Mouse (Mus musculus): ENCODE results near the gene B3glct. TPM values are rescaled to one million over a fixed set of nuclear protein-coding genes. Genes with fewer than 3 reads are reported as not detected.

The B3glct gene
- polyA plus RNA-seq, 1 experiment from 2014 or later: 16.0 TPM

GRCm38 (mm10) chr5:149679362-149679761, 1.3 kb downstream of the B3glct start:
- ATAC-seq (ENCODE audit: low FRiP score, low read depth): no peak
- H3K36me3 ChIP-seq: no peaks in the 10 kb centered on the region
- peak overlapping the region; percentile 95 for H3K4me2 ChIP-seq (replicated peaks)
- H3K4me3 ChIP-seq: peak overlapping the region; percentile 74
- H3K9me3 ChIP-seq: no peaks in the 10 kb centered on the region
- no peak overlapping the region for H3K27ac ChIP-seq (replicated peaks)
- peaks cover 6% of the 10 kb centered on the region; the same call in 1 of the 2 replicates for H3K4me1 ChIP-seq
- H3K27me3 ChIP-seq: peaks cover 10% of the 10 kb centered on the region
- 7% methylated on average over 12 of the region's 12 CpGs for WGBS
- H3K9ac ChIP-seq (replicated peaks): peak overlapping the region; percentile 73

GRCm38 (mm10) chr5:149679886-149680285, 1.9 kb downstream of the B3glct start:
- no peak overlapping the region for H3K9ac ChIP-seq (replicated peaks)
- ATAC-seq (ENCODE audit: low FRiP score, low read depth): no peak
- WGBS: 75% methylated on average over 7 of the region's 7 CpGs
- H3K4me2 ChIP-seq (replicated peaks): no peak overlapping the region
- no peak overlapping the region for H3K4me3 ChIP-seq
- H3K9me3 ChIP-seq: no peaks in the 10 kb centered on the region
- H3K27ac ChIP-seq (replicated peaks): no peak overlapping the region
- H3K27me3 ChIP-seq: peaks cover 10% of the 10 kb centered on the region
- peaks cover 6% of the 10 kb centered on the region; the same call in 1 of the 2 replicates for H3K4me1 ChIP-seq
- no peaks in the 10 kb centered on the region for H3K36me3 ChIP-seq

- Histone ChIP-seq H3K27me3 (peaks cover 10% of the 10 kb centered on the region), H3K9me3 (no peaks in the 10 kb centered on the region), H3K27ac (replicated peaks) (no peak overlapping the region), H3K4me2 (replicated peaks) (no peak overlapping the region), H3K36me3 (no peaks in the 10 kb centered on the region), H3K4me1 (peaks cover 6% of the 10 kb centered on the region; the same call in 1 of the 2 replicates), H3K4me3 (no peak overlapping the region), H3K9ac (replicated peaks) (no peak overlapping the region)
- no peak for ATAC-seq (ENCODE audit: low FRiP score, low read depth)
- WGBS: 83% methylated on average over 5 of the region's 5 CpGs
Measured at GRCm38 (mm10) chr5:149680946-149681345, 2.9 kb downstream of the B3glct start.

GRCm38 (mm10) chr5:149689860-149690259, 11.8 kb downstream of the B3glct start:
- ATAC-seq (ENCODE audit: low FRiP score, low read depth): no peak
- WGBS: 73% methylated on average over 5 of the region's 5 CpGs
- Histone ChIP-seq H3K27me3 (no peaks in the 10 kb centered on the region), H3K9ac (replicated peaks) (no peak overlapping the region), H3K27ac (replicated peaks) (no peak overlapping the region), H3K4me1 (no peaks in the 10 kb centered on the region), H3K36me3 (no peaks in the 10 kb centered on the region), H3K4me2 (replicated peaks) (no peak overlapping the region), H3K9me3 (no peaks in the 10 kb centered on the region), H3K4me3 (no peak overlapping the region)

GRCm38 (mm10) chr5:149692548-149692947, 14.5 kb downstream of the B3glct start:
- Histone ChIP-seq H3K9ac (replicated peaks) (no peak overlapping the region), H3K27ac (replicated peaks) (no peak overlapping the region), H3K4me2 (replicated peaks) (no peak overlapping the region), H3K4me3 (no peak overlapping the region), H3K36me3 (no peaks in the 10 kb centered on the region), H3K27me3 (no peaks in the 10 kb centered on the region), H3K4me1 (no peaks in the 10 kb centered on the region), H3K9me3 (no peaks in the 10 kb centered on the region)
- WGBS: 81% methylated on average over 11 of the region's 11 CpGs
- no peak for ATAC-seq (ENCODE audit: low FRiP score, low read depth)

GRCm38 (mm10) chr5:149693200-149693599, 15.2 kb downstream of the B3glct start:
- 89% methylated on average over 2 of the region's 2 CpGs for WGBS
- ATAC-seq (ENCODE audit: low FRiP score, low read depth): no peak

GRCm38 (mm10) chr5:149693968-149694367, 15.9 kb downstream of the B3glct start:
- Histone ChIP-seq H3K9ac (replicated peaks) (no peak overlapping the region), H3K9me3 (no peaks in the 10 kb centered on the region), H3K27ac (replicated peaks) (no peak overlapping the region), H3K27me3 (no peaks in the 10 kb centered on the region), H3K36me3 (no peaks in the 10 kb centered on the region), H3K4me1 (no peaks in the 10 kb centered on the region), H3K4me2 (replicated peaks) (no peak overlapping the region), H3K4me3 (no peak overlapping the region)
- ATAC-seq (ENCODE audit: low FRiP score, low read depth): no peak
- 83% methylated on average over 3 of the region's 3 CpGs for WGBS

More at GRCm38 (mm10) chr5:149693200-149693599, 15.2 kb downstream of the B3glct start:
- Histone ChIP-seq H3K36me3 (no peaks in the 10 kb centered on the region), H3K9ac (replicated peaks) (no peak overlapping the region), H3K9me3 (no peaks in the 10 kb centered on the region), H3K27me3 (no peaks in the 10 kb centered on the region), H3K4me1 (no peaks in the 10 kb centered on the region), H3K4me2 (replicated peaks) (no peak overlapping the region), H3K4me3 (no peak overlapping the region), H3K27ac (replicated peaks) (no peak overlapping the region)

GRCm38 (mm10) chr5:149695077-149695750, 17.2 kb downstream of the B3glct start:
- no peaks in the 10 kb centered on the region for H3K9me3 ChIP-seq
- 91% methylated on average over 18 of the region's 18 CpGs for WGBS

GRCm38 (mm10) chr5:149702770-149703169, 24.7 kb downstream of the B3glct start:
- no peak for ATAC-seq (ENCODE audit: low FRiP score, low read depth)
- H3K4me3 ChIP-seq: no peak overlapping the region
- no peaks in the 10 kb centered on the region for H3K27me3 ChIP-seq
- H3K9ac ChIP-seq (replicated peaks): no peak overlapping the region
- H3K27ac ChIP-seq (replicated peaks): no peak overlapping the region
- H3K4me1 ChIP-seq: no peaks in the 10 kb centered on the region
- no peak overlapping the region for H3K4me2 ChIP-seq (replicated peaks)
- peaks cover 13% of the 10 kb centered on the region; the same call in 1 of the 2 replicates for H3K9me3 ChIP-seq
- H3K36me3 ChIP-seq: peaks cover 3% of the 10 kb centered on the region; the same call in 1 of the 2 replicates

More at GRCm38 (mm10) chr5:149695077-149695750, 17.2 kb downstream of the B3glct start:
- no peak overlapping the region for H3K4me2 ChIP-seq (replicated peaks)
- H3K36me3 ChIP-seq: no peaks in the 10 kb centered on the region
- no peak overlapping the region for H3K9ac ChIP-seq (replicated peaks)
- H3K4me3 ChIP-seq: no peak overlapping the region
- H3K27ac ChIP-seq (replicated peaks): no peak overlapping the region
- H3K27me3 ChIP-seq: no peaks in the 10 kb centered on the region
- no peaks in the 10 kb centered on the region for H3K4me1 ChIP-seq
- no peak for ATAC-seq (ENCODE audit: low FRiP score, low read depth)

GRCm38 (mm10) chr5:149711545-149711944, 33.5 kb downstream of the B3glct start:
- Histone ChIP-seq H3K27ac (replicated peaks) (no peak overlapping the region), H3K4me3 (no peak overlapping the region), H3K9me3 (peaks cover 7% of the 10 kb centered on the region; the same call in 1 of the 2 replicates), H3K36me3 (peaks cover 2% of the 10 kb centered on the region; the same call in 1 of the 2 replicates), H3K4me1 (peaks cover 13% of the 10 kb centered on the region), H3K4me2 (replicated peaks) (no peak overlapping the region), H3K27me3 (no peaks in the 10 kb centered on the region), H3K9ac (replicated peaks) (no peak overlapping the region)
- 92% methylated on average over 4 of the region's 4 CpGs for WGBS
- ATAC-seq (ENCODE audit: low FRiP score, low read depth): no peak

- H3K9me3 ChIP-seq: peaks cover 7% of the 10 kb centered on the region; the same call in 1 of the 2 replicates
- ATAC-seq (ENCODE audit: low FRiP score, low read depth): peak; percentile 69
- H3K4me1 ChIP-seq: peaks cover 13% of the 10 kb centered on the region
- H3K27ac ChIP-seq (replicated peaks): peak overlapping the region; percentile 56
- H3K36me3 ChIP-seq: peaks cover 2% of the 10 kb centered on the region; the same call in 1 of the 2 replicates
- no peak overlapping the region for H3K4me3 ChIP-seq
- no peak overlapping the region for H3K4me2 ChIP-seq (replicated peaks)
- H3K9ac ChIP-seq (replicated peaks): no peak overlapping the region
- WGBS: 44% methylated on average over 11 of the region's 11 CpGs
- H3K27me3 ChIP-seq: no peaks in the 10 kb centered on the region
Measured at GRCm38 (mm10) chr5:149713170-149713774, 35.2 kb downstream of the B3glct start.

GRCm38 (mm10) chr5:149713834-149714233, 35.8 kb downstream of the B3glct start:
- Histone ChIP-seq H3K4me1 (peaks cover 13% of the 10 kb centered on the region), H3K27ac (replicated peaks) (peak overlapping the region; percentile 56), H3K36me3 (peaks cover 1% of the 10 kb centered on the region; the same call in 1 of the 2 replicates), H3K27me3 (no peaks in the 10 kb centered on the region), H3K9ac (replicated peaks) (no peak overlapping the region), H3K4me2 (replicated peaks) (no peak overlapping the region), H3K9me3 (peaks cover 3% of the 10 kb centered on the region; the same call in 1 of the 2 replicates), H3K4me3 (no peak overlapping the region)
- ATAC-seq (ENCODE audit: low FRiP score, low read depth): 0 out of 2 replicates have a peak, but pooled peaks have one; percentile 16
- 78% methylated on average over 16 of the region's 16 CpGs for WGBS

Measured in midbrain, embryonic 12.5 days (tissue).